Comparison of ENCODE assay signal across 14 mouse cellular contexts in the genomic region with DNA sequence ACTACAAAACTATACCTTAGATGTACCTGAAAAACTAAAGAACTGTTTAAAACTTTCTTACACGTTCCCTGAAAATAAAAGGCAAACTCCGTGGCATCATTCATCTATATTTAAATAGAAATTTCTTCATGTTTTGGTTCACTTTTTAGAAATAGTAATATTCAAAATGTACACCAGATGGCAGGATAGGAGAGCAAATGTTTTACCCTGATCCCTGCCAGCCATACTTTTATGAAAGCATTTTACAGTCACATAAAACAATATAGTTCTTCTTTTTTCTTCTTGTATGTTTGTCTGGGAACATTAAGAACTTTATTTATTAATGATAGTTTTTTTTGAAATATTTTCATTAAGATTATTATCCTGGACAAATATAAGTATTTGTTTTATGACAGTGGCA.
A peak's percentile ranks its signal among the peaks of the same experiment; 100 is the strongest.
DNase-seq lines count a peak whose midpoint lies in the region; ATAC-seq and TF ChIP-seq lines count a peak whose summit lies in the region.
"Had no signal": no experiment of that assay in that cellular context is flagged by ENCODE, and none has a peak within 500 bp of the region (broad histone marks: within the 10 kb centered on the region; RNA-seq: fewer than 3 reads in every experiment).

No protein-coding gene starts in this region.

- no peaks in the 10 kb centered on the region for H3K79me2 ChIP-seq in CH12.LX (replicated peaks; ENCODE audit: control insufficient read depth, extremely low read depth, insufficient read depth, poor library complexity, severe bottlenecking)

- no peak for DNase-seq in gastrocnemius, adult 2 months
- no peak for DNase-seq in gastrocnemius, postnatal 25 days
- DNase-seq in limb, embryonic 14.5 days (ENCODE audit: low spot score), result peak; percentile 52
- DNase-seq in limb, embryonic 10.5 days (ENCODE audit: low spot score), result no peak
- no peak for DNase-seq in CH12.LX (ENCODE audit: extremely low read depth)
- DNase-seq in thymus, adult 18-20 months, result no peak
- no peak for DNase-seq in heart, adult 11 months
- DNase-seq: kidney, postnatal 36 days; right cerebral cortex, postnatal 25 days had no signal

- intact Hi-C loops in gastrocnemius, adult 2 months (cut with DNase I), result no loop called here

- H3K27ac ChIP-seq in gastrocnemius, adult 2 months, result no peak overlapping the region
- no peak overlapping the region for H3K27ac ChIP-seq in limb, embryonic 14.5 days (replicated peaks; ENCODE audit: low read depth, low read length)
- no peak overlapping the region for H3K27ac ChIP-seq in limb, embryonic 10.5 days
- H3K27ac ChIP-seq in CH12.LX (ENCODE audit: insufficient read depth, low read depth), result no peak overlapping the region
- H3K27ac ChIP-seq: liver, embryonic 15.5 days had no signal

- no peak for TF ChIP-seq EP300 in CH12.LX (IDR thresholded peaks at IDR 0.05; ENCODE audit: low read length)

- TF ChIP-seq RAD21 in CH12.LX (IDR thresholded peaks at IDR 0.05; ENCODE audit: low read depth, low read length), result peak; percentile 27

- H3K9me3 ChIP-seq in limb, embryonic 14.5 days (ENCODE audit: control insufficient read depth, low read length), result no peaks in the 10 kb centered on the region
- no peaks in the 10 kb centered on the region for H3K9me3 ChIP-seq in limb, embryonic 10.5 days (replicated peaks)
- H3K9me3 ChIP-seq in CH12.LX (replicated peaks; ENCODE audit: low read length), result peaks cover 12% of the 10 kb centered on the region
- H3K9me3 ChIP-seq: heart, embryonic 12.5 days; liver, embryonic 15.5 days; megakaryocyte, embryonic 14.5 days had no signal

- no peak overlapping the region for H3K4me2 ChIP-seq in limb, embryonic 14.5 days (replicated peaks; ENCODE audit: low read depth, low read length, severe bottlenecking)
- H3K4me2 ChIP-seq in CH12.LX (ENCODE audit: insufficient read depth, low read depth, poor library complexity, severe bottlenecking), result no peak overlapping the region
- H3K4me2 ChIP-seq: heart, embryonic 12.5 days; liver, embryonic 15.5 days had no signal

- TF ChIP-seq CTCF in gastrocnemius, adult 2 months (IDR thresholded peaks at IDR 0.05), result peak; percentile 15; the same call in 1 of the 2 replicates
- peak in 1 of 2 experiments; percentile 16; a peak in 1 of 4 replicates for TF ChIP-seq CTCF in CH12.LX (conservative IDR thresholded peaks at IDR 0.05 in 1 of 2, IDR thresholded peaks at IDR 0.05 in 1 of 2; ENCODE audit: low read depth in 2 of 2, low read length in 2 of 2)

- in situ Hi-C loops in CH12.LX (cut with MboI; ENCODE audit: low pct_ligation_motif_present, low pct_unique_long_range_greater_than_20kb, low sequenced_read_pairs), result no loop called here

- no peak overlapping the region for H3K9ac ChIP-seq in limb, embryonic 14.5 days (ENCODE audit: low read depth, low read length, severe bottlenecking)
- no peak overlapping the region for H3K9ac ChIP-seq in CH12.LX (ENCODE audit: insufficient read depth, low read depth)
- H3K9ac ChIP-seq: heart, embryonic 12.5 days; liver, embryonic 15.5 days had no signal

- WGBS in limb, embryonic 14.5 days, result 61% methylated on average over 2 of the region's 2 CpGs
- 80% methylated on average over 2 of the region's 2 CpGs for WGBS in limb, embryonic 10.5 days

- H3K4me3 ChIP-seq in gastrocnemius, adult 2 months, result no peak overlapping the region
- H3K4me3 ChIP-seq in limb, embryonic 14.5 days (replicated peaks; ENCODE audit: low read length), result no peak overlapping the region
- H3K4me3 ChIP-seq in limb, embryonic 10.5 days, result no peak overlapping the region
- H3K4me3 ChIP-seq in CH12.LX (replicated peaks in 1 of 3; ENCODE audit: low read depth in 2 of 3, low read length in 2 of 3, poor library complexity in 1 of 3), result no peak overlapping the region
- H3K4me3 ChIP-seq: erythroblast, embryonic 14.5 days; heart, embryonic 12.5 days; liver, embryonic 15.5 days; megakaryocyte, embryonic 14.5 days had no signal

- TF ChIP-seq POLR2A in limb, embryonic 14.5 days (IDR thresholded peaks at IDR 0.05; ENCODE audit: borderline replicate concordance, extremely low read depth, insufficient read depth, insufficient read length), result no peak
- no peak for TF ChIP-seq POLR2A in CH12.LX (IDR thresholded peaks at IDR 0.05; ENCODE audit: low read depth, low read length)

- ATAC-seq in limb, embryonic 14.5 days (ENCODE audit: low FRiP score, low read depth), result no peak
- ATAC-seq in common myeloid progenitor, adult 5-6 weeks (replicated peaks; ENCODE audit: low read depth, poor library complexity, severe bottlenecking), result peak; percentile 62; the same call in 1 of the 2 replicates

- no peaks in the 10 kb centered on the region for H3K36me3 ChIP-seq in limb, embryonic 14.5 days (ENCODE audit: control insufficient read depth, insufficient read depth, low read length)
- H3K36me3 ChIP-seq in limb, embryonic 10.5 days, result no peaks in the 10 kb centered on the region
- H3K36me3 ChIP-seq in CH12.LX (replicated peaks in 1 of 2; ENCODE audit: control insufficient read depth in 1 of 2, insufficient read depth in 1 of 2, low read length in 1 of 2), result no peaks in the 10 kb centered on the region
- H3K36me3 ChIP-seq: heart, embryonic 12.5 days; liver, embryonic 15.5 days had no signal

- dilution Hi-C loops in CH12.LX (cut with MboI; ENCODE audit: extremely low pct_ligation_motif_present, extremely low pct_unique_long_range_greater_than_20kb, low sequenced_read_pairs), result no loop called here

- no peaks in the 10 kb centered on the region for H3K27me3 ChIP-seq in limb, embryonic 14.5 days (ENCODE audit: control insufficient read depth, insufficient read depth, low read length)
- no peaks in the 10 kb centered on the region for H3K27me3 ChIP-seq in limb, embryonic 10.5 days (ENCODE audit: low read depth, poor library complexity, severe bottlenecking)
- no peaks in the 10 kb centered on the region for H3K27me3 ChIP-seq in CH12.LX (replicated peaks)
- H3K27me3 ChIP-seq: heart, embryonic 12.5 days; liver, embryonic 15.5 days; megakaryocyte, embryonic 14.5 days had no signal

- no peaks in the 10 kb centered on the region for H3K4me1 ChIP-seq in limb, embryonic 14.5 days (ENCODE audit: control insufficient read depth, insufficient read depth, low read length)
- H3K4me1 ChIP-seq in limb, embryonic 10.5 days, result no peaks in the 10 kb centered on the region
- H3K4me1 ChIP-seq in CH12.LX (ENCODE audit: control insufficient read depth in 1 of 2, insufficient read depth in 2 of 2), result no peaks in the 10 kb centered on the region
- H3K4me1 ChIP-seq: heart, embryonic 12.5 days; liver, embryonic 15.5 days; megakaryocyte, embryonic 14.5 days had no signal

TF ChIP-seq in CH12.LX, 34 proteins besides CTCF, POLR2A, EP300 and RAD21:
- TF ChIP-seq PAX5 (IDR thresholded peaks at IDR 0.05; ENCODE audit: low read length) (no peak), HCFC1 (IDR thresholded peaks at IDR 0.05; ENCODE audit: low read depth, low read length) (no peak), JUND (conservative IDR thresholded peaks at IDR 0.05; ENCODE audit: low read depth, low read length) (no peak), POLR2AphosphoS2 (IDR thresholded peaks at IDR 0.05; ENCODE audit: low read depth, low read length) (no peak)
